Mouse (Mus musculus) midbrain, embryonic 13.5 days (tissue): Measurements from ENCODE around the gene Prkg1. TPM values are rescaled to one million over a fixed set of nuclear protein-coding genes. Genes with fewer than 3 reads are reported as not detected.

Experiments
- ATAC-seq: fragments of 200-750 bp; cut with Nextera tagmentation; 2 replicates; pipeline ENCODE4 v1.8.0; 2017; ENCODE audit warnings: mild to moderate bottlenecking, moderate TSS enrichment, moderate library complexity
- H3K27ac ChIP-seq: fragments of 300-500 bp; sonication (generic); 2 replicates; pipeline ENCODE4 v1.5.1; 2015; ENCODE audit warnings: inconsistent platforms, mild to moderate bottlenecking, moderate library complexity
- H3K27me3 ChIP-seq: fragments of 300-500 bp; sonication (generic); 2 replicates; pipeline ENCODE4 v1.6.1; 2015; ENCODE audit warnings: mild to moderate bottlenecking, inconsistent platforms
- H3K36me3 ChIP-seq: fragments of 300-500 bp; sonication (generic); 2 replicates; pipeline ENCODE4 v1.6.1; 2015; ENCODE audit warnings: mild to moderate bottlenecking, inconsistent platforms
- H3K4me1 ChIP-seq: fragments of 300-500 bp; sonication (generic); replicated peaks from 2 replicates; pipeline ENCODE4 v1.6.1; 2015; ENCODE audit warnings: inconsistent platforms
- H3K4me2 ChIP-seq: fragments of 300-500 bp; sonication (generic); replicated peaks from 2 replicates; pipeline ENCODE4 v1.6.1; 2015; ENCODE audit warnings: moderate library complexity, mild to moderate bottlenecking, inconsistent platforms
- H3K4me3 ChIP-seq: fragments of 300-500 bp; sonication (generic); replicated peaks from 2 replicates; pipeline ENCODE4 v1.5.1; 2015; ENCODE audit warnings: mild to moderate bottlenecking, inconsistent platforms
- H3K9ac ChIP-seq: fragments of 300-500 bp; sonication (generic); replicated peaks from 2 replicates; pipeline ENCODE4 v1.6.1; 2015; ENCODE audit warnings: mild to moderate bottlenecking, inconsistent platforms
- H3K9me3 ChIP-seq: fragments of 300-500 bp; sonication (generic); 2 replicates; pipeline ENCODE4 v1.6.1; 2016; ENCODE audit warnings: mild to moderate bottlenecking, inconsistent platforms
- WGBS: fragments of 180-500 bp; shearing (Covaris S2); methylation state at CpG from one replicate; pipeline ENCODE4 v1.1.7; 2015; 5-methylcytosine and 5-hydroxymethylcytosine counted together
- polyA plus RNA-seq: library from polyadenylated mRNA; unstranded; fragments of >200 nt; fragmentation: Nextera tagmentation; extraction: Ambion mirVana; gene quantifications from 2 replicates; pipeline ENCODE4 v1.2.1, GENCODE M21; 2015

The Prkg1 gene
- polyA plus RNA-seq, 1 experiment from 2014 or later = 3.7 TPM

GRCm38 (mm10) chr19:30833045-30833651 is 931.7 kb downstream of the Prkg1 start:
- no peaks in the 10 kb centered on the region for H3K27me3 ChIP-seq
- peak; percentile 82 for ATAC-seq
- H3K9ac ChIP-seq = no peak overlapping the region

GRCm38 (mm10) chr19:30829231-30829775 is 935.5 kb downstream of the Prkg1 start:
- no peak overlapping the region for H3K4me2 ChIP-seq
- no peaks in the 10 kb centered on the region for H3K27me3 ChIP-seq
- H3K9ac ChIP-seq = no peak overlapping the region
- 0 out of 2 replicates have a peak, but pooled peaks cover 2% of the 10 kb centered on the region for H3K9me3 ChIP-seq
- H3K4me1 ChIP-seq = no peaks in the 10 kb centered on the region; the same call in 1 of the 2 replicates
- no peak overlapping the region for H3K27ac ChIP-seq
- no peaks in the 10 kb centered on the region for H3K36me3 ChIP-seq
- no peak overlapping the region for H3K4me3 ChIP-seq
- no peak for ATAC-seq
- WGBS = 87% methylated on average over 7 of the region's 7 CpGs

More at GRCm38 (mm10) chr19:30833045-30833651, 931.7 kb downstream of the Prkg1 start:
- Histone ChIP-seq H3K4me2 (no peak overlapping the region), H3K9me3 (no peaks in the 10 kb centered on the region), H3K36me3 (no peaks in the 10 kb centered on the region), H3K4me1 (no peaks in the 10 kb centered on the region; the same call in 1 of the 2 replicates), H3K4me3 (no peak overlapping the region), H3K27ac (no peak overlapping the region)
- 0% methylated on average over 1 of the region's 1 CpGs for WGBS

- 87% methylated on average over 3 of the region's 3 CpGs for WGBS
- no peak overlapping the region for H3K4me3 ChIP-seq
These were observed 937.0 kb downstream of the Prkg1 start for GRCm38 (mm10) chr19:30827820-30828219.

GRCm38 (mm10) chr19:30826106-30826505 is 938.7 kb downstream of the Prkg1 start:
- Histone ChIP-seq H3K36me3 (no peaks in the 10 kb centered on the region), H3K4me3 (no peak overlapping the region), H3K27ac (no peak overlapping the region), H3K4me1 (no peaks in the 10 kb centered on the region), H3K27me3 (no peaks in the 10 kb centered on the region), H3K9me3 (0 out of 2 replicates have a peak, but pooled peaks cover 2% of the 10 kb centered on the region), H3K4me2 (no peak overlapping the region), H3K9ac (no peak overlapping the region)
- ATAC-seq = no peak
- whole genome bisulfite sequencing = 69% methylated on average over 2 of the region's 2 CpGs

More at GRCm38 (mm10) chr19:30827820-30828219, 937.0 kb downstream of the Prkg1 start:
- no peaks in the 10 kb centered on the region for H3K36me3 ChIP-seq
- H3K9me3 ChIP-seq = 0 out of 2 replicates have a peak, but pooled peaks cover 2% of the 10 kb centered on the region
- no peak overlapping the region for H3K27ac ChIP-seq
- H3K9ac ChIP-seq = no peak overlapping the region
- no peak overlapping the region for H3K4me2 ChIP-seq
- no peak for ATAC-seq
- H3K27me3 ChIP-seq = no peaks in the 10 kb centered on the region
- no peaks in the 10 kb centered on the region for H3K4me1 ChIP-seq

- Histone ChIP-seq H3K27ac (no peak overlapping the region), H3K4me1 (no peaks in the 10 kb centered on the region), H3K27me3 (no peaks in the 10 kb centered on the region), H3K36me3 (no peaks in the 10 kb centered on the region), H3K9me3 (no peaks in the 10 kb centered on the region), H3K4me2 (no peak overlapping the region), H3K4me3 (no peak overlapping the region), H3K9ac (no peak overlapping the region)
- WGBS = 75% methylated on average over 6 of the region's 6 CpGs
- no peak for ATAC-seq
These were observed 949.2 kb downstream of the Prkg1 start for GRCm38 (mm10) chr19:30815661-30816060.

- no peak overlapping the region for H3K4me2 ChIP-seq
- 88% methylated on average over 5 of the region's 5 CpGs for WGBS
- ATAC-seq = no peak
- H3K4me3 ChIP-seq = no peak overlapping the region
- H3K9me3 ChIP-seq = no peaks in the 10 kb centered on the region
- no peaks in the 10 kb centered on the region for H3K4me1 ChIP-seq
- H3K27ac ChIP-seq = no peak overlapping the region
- no peaks in the 10 kb centered on the region for H3K27me3 ChIP-seq
- no peak overlapping the region for H3K9ac ChIP-seq
- H3K36me3 ChIP-seq = no peaks in the 10 kb centered on the region
These were observed 958.6 kb downstream of the Prkg1 start for GRCm38 (mm10) chr19:30806265-30806664.

- Histone ChIP-seq H3K9me3 (no peaks in the 10 kb centered on the region), H3K36me3 (no peaks in the 10 kb centered on the region), H3K27me3 (no peaks in the 10 kb centered on the region), H3K27ac (no peak overlapping the region), H3K4me2 (no peak overlapping the region), H3K9ac (no peak overlapping the region), H3K4me3 (no peak overlapping the region), H3K4me1 (no peaks in the 10 kb centered on the region)
- ATAC-seq = no peak
- WGBS = 79% methylated on average over 2 of the region's 2 CpGs
These were observed 984.0 kb downstream of the Prkg1 start for GRCm38 (mm10) chr19:30780803-30781202.

- no peaks in the 10 kb centered on the region for H3K4me1 ChIP-seq
- no peak for ATAC-seq
- no peak overlapping the region for H3K4me2 ChIP-seq
- no peak overlapping the region for H3K4me3 ChIP-seq
- H3K9me3 ChIP-seq = no peaks in the 10 kb centered on the region
- H3K27ac ChIP-seq = no peak overlapping the region
- H3K27me3 ChIP-seq = no peaks in the 10 kb centered on the region
- no peak overlapping the region for H3K9ac ChIP-seq
- H3K36me3 ChIP-seq = no peaks in the 10 kb centered on the region
- 42% methylated on average over 1 of the region's 1 CpGs for WGBS
These were observed 996.5 kb downstream of the Prkg1 start for GRCm38 (mm10) chr19:30768316-30768715.

- no peak for ATAC-seq
- Histone ChIP-seq H3K4me3 (no peak overlapping the region), H3K27me3 (no peaks in the 10 kb centered on the region)
These were observed 1020.4 kb downstream of the Prkg1 start for GRCm38 (mm10) chr19:30744426-30744825.

GRCm38 (mm10) chr19:30699130-30699529 is 1065.7 kb downstream of the Prkg1 start:
- no peaks in the 10 kb centered on the region for H3K36me3 ChIP-seq
- no peaks in the 10 kb centered on the region for H3K27me3 ChIP-seq
- H3K4me2 ChIP-seq = no peak overlapping the region
- H3K4me1 ChIP-seq = no peaks in the 10 kb centered on the region
- no peak overlapping the region for H3K9ac ChIP-seq
- ATAC-seq = no peak
- H3K4me3 ChIP-seq = no peak overlapping the region
- no peak overlapping the region for H3K27ac ChIP-seq
- H3K9me3 ChIP-seq = no peaks in the 10 kb centered on the region
- WGBS = 94% methylated on average over 5 of the region's 5 CpGs

More at GRCm38 (mm10) chr19:30744426-30744825, 1020.4 kb downstream of the Prkg1 start:
- no peaks in the 10 kb centered on the region for H3K4me1 ChIP-seq
- no peaks in the 10 kb centered on the region for H3K36me3 ChIP-seq
- no peak overlapping the region for H3K9ac ChIP-seq
- no peak overlapping the region for H3K4me2 ChIP-seq
- H3K27ac ChIP-seq = no peak overlapping the region
- H3K9me3 ChIP-seq = no peaks in the 10 kb centered on the region

- ATAC-seq = no peak
- no peak overlapping the region for H3K4me3 ChIP-seq
- no peaks in the 10 kb centered on the region for H3K36me3 ChIP-seq
- WGBS = 96% methylated on average over 2 of the region's 2 CpGs
- H3K4me2 ChIP-seq = no peak overlapping the region
- no peaks in the 10 kb centered on the region for H3K9me3 ChIP-seq
- no peak overlapping the region for H3K27ac ChIP-seq
- no peaks in the 10 kb centered on the region for H3K27me3 ChIP-seq
- H3K4me1 ChIP-seq = no peaks in the 10 kb centered on the region
- no peak overlapping the region for H3K9ac ChIP-seq
These were observed 1073.6 kb downstream of the Prkg1 start for GRCm38 (mm10) chr19:30691258-30691657.

- Histone ChIP-seq H3K9ac (no peak overlapping the region), H3K27ac (no peak overlapping the region), H3K4me3 (no peak overlapping the region), H3K36me3 (no peaks in the 10 kb centered on the region), H3K4me2 (no peak overlapping the region), H3K9me3 (no peaks in the 10 kb centered on the region), H3K4me1 (no peaks in the 10 kb centered on the region), H3K27me3 (no peaks in the 10 kb centered on the region)
- ATAC-seq = no peak
- WGBS = 86% methylated on average over 6 of the region's 6 CpGs
These were observed 1074.1 kb downstream of the Prkg1 start for GRCm38 (mm10) chr19:30690691-30691090.

GRCm38 (mm10) chr19:30687942-30688341 is 1076.9 kb downstream of the Prkg1 start:
- no peak for ATAC-seq
- Histone ChIP-seq H3K9me3 (no peaks in the 10 kb centered on the region), H3K27me3 (no peaks in the 10 kb centered on the region), H3K9ac (no peak overlapping the region), H3K4me1 (no peaks in the 10 kb centered on the region), H3K4me3 (no peak overlapping the region), H3K27ac (no peak overlapping the region), H3K4me2 (no peak overlapping the region), H3K36me3 (no peaks in the 10 kb centered on the region)
- 81% methylated on average over 6 of the region's 6 CpGs for WGBS
